Mouse (Mus musculus) induced T-regulatory cell, adult 2 months (primary cell): Measurements from ENCODE around the gene Ugt1a10.

Source experiments
- DNase-seq: peaks from one replicate; pipeline ENCODE4 v3.0.0-alpha.2; 2012; ENCODE audit warnings: low read depth

Gene Ugt1a10

DNA sequence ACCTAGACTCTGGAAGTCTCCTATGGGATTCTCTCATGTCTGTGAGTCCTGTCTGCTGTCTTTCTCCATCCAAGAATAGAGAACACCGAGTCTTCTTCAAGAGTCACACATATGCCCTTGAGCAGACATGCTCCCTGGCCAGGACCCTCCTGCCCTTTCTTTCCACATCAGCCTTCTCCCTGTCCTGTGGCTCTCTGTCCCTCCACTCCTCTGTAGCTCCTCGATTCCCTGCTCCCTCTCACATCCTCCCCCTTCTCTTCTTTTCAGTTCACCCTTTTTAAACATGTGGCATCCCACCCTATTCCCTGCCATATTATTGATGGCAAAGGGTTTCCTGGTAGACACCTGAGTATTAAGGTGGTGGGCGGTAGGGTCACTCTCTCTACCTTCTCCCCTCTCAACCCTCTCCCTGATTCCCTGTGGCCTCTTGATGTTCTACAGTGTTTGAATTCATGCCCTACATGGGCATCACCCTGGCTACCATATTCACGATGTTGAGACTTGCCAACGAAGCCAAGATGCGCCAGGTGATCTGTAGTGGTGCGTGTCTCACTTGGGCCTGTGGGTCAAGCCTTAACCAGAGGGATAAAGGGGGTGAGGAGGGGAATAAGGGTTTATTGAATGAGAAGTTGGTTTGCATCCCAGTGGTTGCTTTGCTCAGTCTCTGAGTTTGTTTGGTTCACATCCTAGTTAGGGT, 176.8 kb downstream of the Ugt1a10 start:
- DNase-seq, result no peak

GRCm38 (mm10) chr1:88232664-88233380, 177.6 kb downstream of the Ugt1a10 start:
- no peak for DNase-seq

- DNase-seq, result no peak
Measured at GRCm38 (mm10) chr1:88233421-88234247, 178.4 kb downstream of the Ugt1a10 start.

DNA sequence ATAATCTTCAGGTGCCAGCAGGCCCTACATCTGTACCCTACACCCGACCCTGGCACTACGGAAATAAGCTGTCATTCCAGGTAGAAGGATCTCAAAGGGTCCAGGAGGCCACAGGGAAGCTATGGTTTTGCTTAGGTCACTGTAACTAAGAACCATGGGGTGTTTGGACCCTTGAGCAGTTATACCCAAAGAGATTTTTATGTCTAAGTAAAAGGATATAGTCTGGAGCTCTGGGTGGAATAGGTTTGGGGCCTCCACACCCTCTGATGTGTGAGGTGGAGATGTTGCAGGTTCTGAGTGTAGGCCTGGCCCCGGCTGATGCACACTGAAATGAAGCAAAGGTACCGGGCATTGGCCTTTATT, 179.0 kb downstream of the Ugt1a10 start:
- no peak for DNase-seq

- no peak for DNase-seq
Measured at GRCm38 (mm10) chr1:88234646-88235045, 179.5 kb downstream of the Ugt1a10 start.

DNA sequence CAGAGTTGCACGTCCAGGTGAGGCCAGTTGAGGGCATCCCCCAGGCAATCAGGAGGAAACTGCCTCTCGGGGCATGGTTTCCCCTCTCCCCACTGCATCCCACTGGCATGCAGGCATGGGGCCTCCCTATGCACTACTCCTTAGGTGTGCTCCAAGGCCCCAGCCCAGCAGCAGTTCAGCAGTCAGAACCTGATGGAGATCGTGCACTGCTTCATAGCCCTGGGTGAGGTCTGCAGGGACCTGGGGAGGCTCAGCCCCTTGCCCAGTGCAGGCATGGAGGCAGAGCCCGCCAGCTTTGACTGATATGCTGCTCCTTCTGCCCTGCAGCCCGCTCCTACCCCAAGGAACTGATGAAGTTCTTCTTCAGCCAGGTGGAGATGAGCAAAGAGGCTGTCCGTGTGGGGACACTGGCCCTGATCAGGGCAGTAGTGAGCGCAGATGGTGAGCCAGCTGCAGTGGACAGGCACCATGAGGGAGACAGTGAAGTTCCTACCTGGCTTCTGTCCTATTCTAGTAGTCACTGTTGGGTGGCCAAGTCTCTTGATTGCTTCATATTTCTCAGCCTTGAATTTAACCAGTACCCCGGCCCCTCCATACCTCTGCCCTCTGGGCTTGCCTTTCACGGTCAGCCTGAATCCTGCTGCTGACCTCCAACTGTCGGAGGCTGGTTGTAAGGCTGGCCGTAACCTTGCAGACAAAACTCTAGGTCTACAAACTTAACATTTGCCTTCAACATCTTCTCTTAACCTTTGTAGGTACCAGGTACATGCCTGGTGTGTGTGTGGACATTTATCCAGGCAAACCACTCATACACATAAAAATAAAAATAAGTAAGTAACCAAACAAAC, 180.1 kb downstream of the Ugt1a10 start:
- no peak for DNase-seq

DNA sequence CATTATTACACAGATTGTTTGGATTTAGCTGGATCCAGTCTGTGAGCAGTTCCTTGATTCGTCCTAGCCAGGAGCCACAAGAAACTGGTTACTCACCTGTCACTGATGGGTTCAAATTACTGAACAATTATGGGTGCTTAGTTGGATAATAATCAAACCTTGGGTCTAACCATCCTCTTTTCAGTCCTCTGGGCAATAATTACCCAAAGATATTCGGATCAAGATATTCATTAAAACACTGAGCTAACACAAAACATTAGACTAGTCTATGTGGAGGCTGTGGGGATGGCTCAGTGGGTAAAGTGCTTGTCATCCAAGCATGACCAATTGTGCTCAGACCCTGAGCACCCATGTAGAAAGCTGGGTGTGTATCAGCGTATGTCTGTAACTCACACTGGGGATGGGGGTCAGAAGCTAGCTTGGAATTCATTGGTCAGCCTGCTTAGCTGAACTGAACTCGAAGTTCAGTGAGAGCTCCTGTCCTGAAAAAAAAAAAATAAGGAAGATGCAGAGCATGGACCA, 180.8 kb downstream of the Ugt1a10 start:
- no peak for DNase-seq

- DNase-seq, result no peak
Measured at GRCm38 (mm10) chr1:88237311-88237710, 182.1 kb downstream of the Ugt1a10 start.

DNA sequence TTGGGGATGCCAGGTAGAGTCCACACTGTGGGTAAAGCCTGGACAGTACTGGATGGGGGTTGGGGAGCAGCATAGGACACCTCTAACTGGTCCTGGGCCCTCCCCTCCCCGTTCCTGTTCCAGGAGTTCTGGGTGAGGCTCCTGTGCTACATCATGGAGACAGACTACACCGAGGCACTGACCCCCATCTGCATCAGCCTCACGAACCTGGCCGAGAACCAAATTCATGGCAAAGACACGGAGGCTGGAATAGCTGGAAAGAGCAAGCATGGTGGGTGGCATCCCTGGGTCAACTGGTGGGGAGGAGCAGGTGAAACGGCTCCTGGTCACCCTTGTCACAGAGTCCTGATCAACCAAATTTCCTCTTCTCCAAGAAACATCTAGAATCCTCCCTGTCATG, 183.6 kb downstream of the Ugt1a10 start:
- DNase-seq, result no peak

DNA sequence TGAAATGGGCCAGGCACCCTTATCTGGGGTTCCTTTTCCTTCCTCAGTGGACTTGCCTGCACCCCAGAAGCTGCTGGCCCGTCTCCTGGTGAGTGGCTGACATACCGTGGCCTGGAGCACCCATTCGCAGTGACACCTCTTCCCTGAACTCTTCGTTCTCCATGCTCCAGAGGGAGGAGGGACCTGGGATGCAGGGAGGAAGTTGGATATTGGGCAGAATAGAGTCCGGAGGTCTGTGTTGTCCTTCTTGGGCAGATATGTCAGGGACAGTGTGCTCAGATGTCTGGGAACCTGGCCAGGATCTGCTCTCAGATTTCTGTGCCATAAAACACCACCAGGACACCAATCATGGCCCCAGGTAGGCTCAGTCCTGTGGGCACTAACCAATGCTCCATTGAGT, 184.9 kb downstream of the Ugt1a10 start:
- DNase-seq, result no peak

DNA sequence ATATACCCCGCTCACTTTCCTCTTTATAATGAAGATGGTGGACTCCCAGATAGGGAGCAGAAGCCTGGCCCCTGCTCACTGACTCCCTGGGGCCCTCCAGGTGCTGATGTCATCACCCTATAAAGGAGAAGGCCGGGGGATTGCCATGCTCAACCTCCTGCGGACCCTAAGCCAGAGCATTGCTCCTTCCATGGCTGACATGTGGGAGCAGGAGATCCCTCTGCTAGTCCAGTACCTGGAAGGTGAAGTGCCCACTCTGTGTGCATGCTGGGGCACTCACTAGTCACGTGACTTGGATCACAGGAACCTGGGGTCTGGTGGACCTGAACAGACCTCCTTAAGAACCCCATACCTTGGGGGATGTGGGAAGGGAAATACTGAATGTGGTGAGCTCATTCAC, 185.4 kb downstream of the Ugt1a10 start:
- DNase-seq, result no peak

GRCm38 (mm10) chr1:88243861-88244260, 188.7 kb downstream of the Ugt1a10 start:
- no peak for DNase-seq

DNA sequence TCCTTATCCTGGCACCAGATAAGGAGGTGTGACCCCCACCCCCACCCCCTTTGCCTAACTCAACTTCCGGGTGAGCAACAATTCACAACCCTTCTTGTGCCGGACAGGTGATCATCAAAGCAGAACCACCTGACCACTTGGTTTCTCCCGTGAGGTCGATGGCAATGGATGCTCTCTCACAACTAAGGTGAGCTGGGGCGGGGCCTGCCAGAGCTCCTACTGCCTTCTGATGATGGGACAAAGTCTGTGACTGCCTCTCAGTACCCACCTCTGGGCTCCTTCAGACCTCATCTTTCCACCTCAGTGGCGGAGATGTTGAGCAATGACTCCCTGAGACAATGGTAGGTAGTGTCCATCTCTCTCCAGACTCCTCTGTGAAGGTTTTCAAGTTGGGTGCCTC, 190.7 kb downstream of the Ugt1a10 start:
- DNase-seq, result no peak

DNA sequence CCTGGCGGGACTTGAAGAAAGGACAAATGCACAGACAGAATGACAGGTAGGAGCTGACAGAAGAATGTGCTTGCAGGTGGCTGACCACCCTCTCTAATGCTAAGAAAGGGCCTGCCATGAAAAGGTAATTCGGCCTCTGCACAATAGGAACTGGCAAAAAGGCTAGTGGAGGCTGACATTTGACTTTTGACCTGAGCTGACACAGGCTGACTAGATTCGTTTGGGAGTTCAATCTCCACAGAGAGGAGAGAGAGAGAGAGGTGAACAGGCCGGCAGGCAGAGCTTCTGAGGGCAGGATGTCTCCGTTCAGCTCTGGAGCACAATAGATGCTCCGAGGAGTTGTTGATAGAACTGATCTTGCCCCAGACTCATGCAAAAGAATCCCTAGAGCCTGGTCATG, 191.2 kb downstream of the Ugt1a10 start:
- DNase-seq, result no peak

- DNase-seq, result no peak
Measured at GRCm38 (mm10) chr1:88247660-88248059, 192.5 kb downstream of the Ugt1a10 start.

- DNase-seq, result no peak
Measured at GRCm38 (mm10) chr1:88248658-88249057, 193.5 kb downstream of the Ugt1a10 start.

DNA sequence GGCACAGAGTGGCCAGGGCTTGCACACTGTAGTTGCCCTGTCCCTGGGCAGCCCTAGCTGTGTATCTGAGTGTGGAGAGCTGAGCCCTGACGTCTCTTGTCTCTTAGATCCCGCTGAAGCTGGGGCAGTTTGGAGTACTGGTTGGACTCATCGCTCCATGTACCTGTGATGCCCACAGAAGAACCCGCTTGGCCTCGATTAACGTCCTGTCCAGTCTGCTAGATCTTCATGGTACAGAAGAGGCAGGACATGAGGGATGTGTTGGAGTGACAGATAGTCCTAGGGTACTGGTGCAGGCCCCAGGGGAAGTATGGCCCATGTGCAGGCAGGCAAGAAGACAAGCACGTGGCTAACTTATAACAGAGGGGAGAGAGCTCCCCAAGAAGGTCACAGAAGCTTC, 194.4 kb downstream of the Ugt1a10 start:
- no peak for DNase-seq

DNA sequence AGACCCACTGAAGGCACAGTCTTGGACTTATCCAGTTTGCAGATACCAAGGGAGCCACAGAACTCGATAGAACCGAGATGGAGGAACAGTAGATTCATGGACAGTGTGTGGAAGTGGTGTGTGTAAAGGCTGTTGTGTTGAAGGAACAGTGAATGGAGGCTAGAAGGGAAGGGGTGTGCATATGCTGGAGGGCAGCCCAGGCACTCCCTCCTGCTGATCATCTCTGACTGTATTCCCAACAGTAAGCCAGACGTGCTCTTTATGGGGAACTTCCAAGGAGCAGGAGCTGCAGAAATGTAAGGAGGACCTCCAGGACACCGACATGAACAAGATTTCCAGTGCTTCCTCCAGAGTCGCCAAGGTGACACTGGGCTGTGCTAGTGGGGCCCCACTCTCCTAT, 194.8 kb downstream of the Ugt1a10 start:
- no peak for DNase-seq

DNA sequence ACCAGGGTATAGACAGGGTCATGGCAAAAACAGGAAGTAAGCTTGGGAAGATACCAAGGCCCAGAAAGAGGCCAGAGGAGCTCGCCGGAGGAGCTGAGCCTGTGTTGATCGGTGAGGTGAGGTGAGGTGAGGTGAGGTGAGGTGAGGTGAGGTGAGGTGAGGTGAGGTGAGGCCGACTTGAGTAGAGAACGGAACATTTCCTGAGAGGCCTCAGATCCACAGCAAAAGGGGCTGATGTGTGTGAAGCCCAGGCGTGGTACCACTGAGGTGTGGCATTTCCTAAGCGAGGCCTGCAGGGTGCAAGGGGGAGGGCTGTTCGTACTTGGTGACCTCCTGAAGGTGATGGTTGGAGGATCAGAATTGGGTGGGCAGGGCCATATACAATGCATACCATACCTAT, 197.9 kb downstream of the Ugt1a10 start:
- DNase-seq, result no peak

DNA sequence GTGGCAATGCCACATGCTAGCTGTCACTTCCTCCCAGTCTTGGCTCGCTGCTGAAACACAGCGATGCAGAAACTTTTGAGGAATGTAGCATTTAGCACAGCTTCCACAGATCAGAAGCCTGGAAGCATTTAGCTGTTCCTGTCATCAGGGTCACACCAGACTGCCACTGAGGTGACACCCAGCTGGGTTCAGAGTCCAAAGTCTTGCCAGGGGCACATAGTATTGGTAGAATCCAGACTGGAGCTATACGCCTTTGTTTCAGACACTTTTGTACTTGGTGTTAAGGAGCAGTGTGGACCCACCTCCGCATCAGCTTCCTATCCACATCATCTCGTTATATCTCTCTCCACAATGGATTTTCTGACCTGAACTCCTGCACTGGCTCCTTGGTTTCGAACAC, 198.4 kb downstream of the Ugt1a10 start:
- DNase-seq, result no peak

GRCm38 (mm10) chr1:88254793-88255465, 199.7 kb downstream of the Ugt1a10 start:
- DNase-seq, result no peak
